Mouse (Mus musculus) hindbrain, embryonic 11.5 days (tissue): ENCODE data around the gene Ubb. TPM values are rescaled to one million over a fixed set of nuclear protein-coding genes. Genes with fewer than 3 reads are reported as not detected.

Experiments
- ATAC-seq: fragments of 200-750 bp; cut with Nextera tagmentation; 2 replicates; pipeline ENCODE4 v1.8.0; 2017; ENCODE audit warnings: mild to moderate bottlenecking, moderate TSS enrichment, moderate library complexity; ENCODE audit not compliant: low FRiP score
- DNase-seq: peaks from one replicate; pipeline ENCODE4 v3.0.0-alpha.2; 2015; ENCODE audit warnings: low spot score
- H3K27ac ChIP-seq: fragments of 300-500 bp; sonication (generic); 2 replicates; pipeline ENCODE4 v1.5.1; 2014; ENCODE audit warnings: mild to moderate bottlenecking, low read depth, low read length
- H3K27me3 ChIP-seq: fragments of 300-500 bp; sonication (generic); 2 replicates; pipeline ENCODE4 v1.6.1; 2014; ENCODE audit warnings: mild to moderate bottlenecking, low read length, moderate library complexity, mixed read lengths; ENCODE audit not compliant: control insufficient read depth, insufficient read depth
- H3K36me3 ChIP-seq: fragments of 300-500 bp; sonication (generic); 2 replicates; pipeline ENCODE4 v1.6.1; 2014; ENCODE audit warnings: mild to moderate bottlenecking, low read length, moderate library complexity, mixed read lengths; ENCODE audit not compliant: control insufficient read depth, insufficient read depth
- H3K4me1 ChIP-seq: fragments of 300-500 bp; sonication (generic); replicated peaks from 2 replicates; pipeline ENCODE4 v1.6.1; 2014; ENCODE audit warnings: low read length, mixed read lengths; ENCODE audit not compliant: control insufficient read depth, insufficient read depth
- H3K4me2 ChIP-seq: fragments of 300-500 bp; sonication (generic); replicated peaks from 2 replicates; pipeline ENCODE4 v1.6.1; 2014; ENCODE audit warnings: mild to moderate bottlenecking, low read depth, low read length
- H3K4me3 ChIP-seq: fragments of 300-500 bp; sonication (generic); 2 replicates; pipeline ENCODE4 v1.5.1; 2014; ENCODE audit warnings: low read depth, low read length
- H3K9ac ChIP-seq: fragments of 300-500 bp; sonication (generic); 2 replicates; pipeline ENCODE4 v1.6.1; 2014; ENCODE audit warnings: low read depth, low read length
- H3K9me3 ChIP-seq: fragments of 300-500 bp; sonication (generic); 2 replicates; pipeline ENCODE4 v1.6.1; 2016; ENCODE audit warnings: low read length; ENCODE audit not compliant: control insufficient read depth
- WGBS: fragments of 180-500 bp; shearing (Covaris S2); extraction: QIAGEN DNeasy Blood & Tissue Kit; methylation state at CpG from one replicate; pipeline ENCODE4 v1.1.7; 2014; 5-methylcytosine and 5-hydroxymethylcytosine counted together
- polyA plus RNA-seq: library from polyadenylated mRNA; unstranded; fragments of >200 nt; fragmentation: Nextera tagmentation; extraction: Ambion mirVana; gene quantifications from 2 replicates; pipeline ENCODE4 v1.2.1, GENCODE M21; 2014

Ubb gene
- polyA plus RNA-seq, 1 experiment from 2014 or later = 3,694 TPM

DNA sequence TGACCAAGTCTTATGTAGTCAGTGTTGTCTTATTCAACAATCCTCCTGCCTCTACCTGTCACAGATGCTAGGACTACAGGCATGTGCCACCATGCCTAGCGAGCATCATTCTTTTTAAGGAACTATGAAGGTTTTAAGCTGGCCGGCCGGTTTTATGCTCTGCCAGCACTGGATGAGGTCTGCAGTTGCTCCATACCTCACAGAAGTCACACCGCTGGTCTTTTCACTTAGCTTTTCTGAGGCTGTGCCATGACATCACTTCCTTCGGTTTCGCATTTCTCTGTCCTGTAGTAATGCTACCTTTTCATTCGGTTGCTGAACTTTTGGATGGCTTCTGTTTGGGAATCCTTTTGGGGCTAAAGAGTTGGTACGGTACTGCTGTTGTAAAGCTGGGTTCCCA, 9.4 kb upstream of the Ubb start:
- no peaks in the 10 kb centered on the region for H3K4me1 ChIP-seq
- 87% methylated on average over 8 of the region's 8 CpGs for WGBS
- no peaks in the 10 kb centered on the region for H3K9me3 ChIP-seq
- H3K4me2 ChIP-seq = no peak overlapping the region
- no peak overlapping the region for H3K27ac ChIP-seq
- H3K27me3 ChIP-seq = no peaks in the 10 kb centered on the region
- H3K4me3 ChIP-seq = no peak overlapping the region
- no peak for DNase-seq
- H3K9ac ChIP-seq = no peak overlapping the region
- no peak for ATAC-seq
- no peaks in the 10 kb centered on the region for H3K36me3 ChIP-seq

DNA sequence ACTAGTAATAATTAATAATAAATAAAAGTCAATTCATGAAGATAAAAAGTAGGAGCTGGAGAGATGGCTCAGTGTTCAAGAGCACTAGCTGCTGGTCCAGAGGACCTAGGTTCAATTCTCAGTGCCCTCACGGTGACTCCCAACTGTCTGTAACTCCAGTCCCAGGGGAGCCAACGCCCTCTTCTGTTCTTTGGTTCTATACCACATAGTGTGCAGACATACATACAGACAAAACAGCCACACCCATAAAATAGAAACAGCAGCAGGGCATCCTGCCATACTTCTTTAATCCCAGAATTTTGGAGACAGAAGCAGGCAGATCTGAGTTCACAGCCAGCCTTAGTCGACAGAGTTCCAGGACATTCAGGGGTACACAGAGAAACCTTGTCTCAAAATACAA, 7.0 kb upstream of the Ubb start:
- 91% methylated on average over 3 of the region's 3 CpGs for WGBS
- Histone ChIP-seq H3K9ac (no peak overlapping the region), H3K27ac (no peak overlapping the region), H3K9me3 (no peaks in the 10 kb centered on the region), H3K4me3 (no peak overlapping the region), H3K4me1 (no peaks in the 10 kb centered on the region), H3K36me3 (no peaks in the 10 kb centered on the region), H3K27me3 (no peaks in the 10 kb centered on the region; the same call in 1 of the 2 replicates), H3K4me2 (no peak overlapping the region)
- ATAC-seq (no peak), DNase-seq (no peak)

DNA sequence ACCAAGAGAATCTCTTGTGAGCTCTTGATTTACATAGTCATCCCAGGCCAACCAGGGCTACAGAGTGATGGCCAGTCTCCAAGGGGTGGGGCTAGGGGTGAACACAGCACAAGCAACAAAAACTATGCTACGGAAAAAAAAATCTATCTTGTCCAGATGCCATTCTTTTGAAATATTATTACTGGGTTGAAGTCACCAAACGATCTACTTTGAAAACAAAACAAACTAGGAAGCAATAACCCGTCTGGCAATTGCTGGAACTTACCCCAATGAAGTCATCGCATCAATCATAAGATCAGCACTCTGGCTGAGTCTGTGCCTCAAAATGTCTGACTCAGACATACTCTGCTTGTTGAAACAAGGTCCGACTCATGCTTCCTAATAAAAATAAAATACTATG, 1.2 kb upstream of the Ubb start:
- Histone ChIP-seq H3K9ac (peak overlapping the region; percentile 96), H3K27ac (no peak overlapping the region; the same call in 1 of the 2 replicates), H3K36me3 (peaks cover 2% of the 10 kb centered on the region; the same call in 1 of the 2 replicates), H3K27me3 (no peaks in the 10 kb centered on the region; the same call in 1 of the 2 replicates), H3K4me1 (no peaks in the 10 kb centered on the region; the same call in 1 of the 2 replicates), H3K4me3 (peak overlapping the region; percentile 76), H3K4me2 (peak overlapping the region; percentile 71), H3K9me3 (no peaks in the 10 kb centered on the region)
- DNase-seq (peak; percentile 35), ATAC-seq (no peak)
- 32% methylated on average over 5 of the region's 5 CpGs for WGBS

DNA sequence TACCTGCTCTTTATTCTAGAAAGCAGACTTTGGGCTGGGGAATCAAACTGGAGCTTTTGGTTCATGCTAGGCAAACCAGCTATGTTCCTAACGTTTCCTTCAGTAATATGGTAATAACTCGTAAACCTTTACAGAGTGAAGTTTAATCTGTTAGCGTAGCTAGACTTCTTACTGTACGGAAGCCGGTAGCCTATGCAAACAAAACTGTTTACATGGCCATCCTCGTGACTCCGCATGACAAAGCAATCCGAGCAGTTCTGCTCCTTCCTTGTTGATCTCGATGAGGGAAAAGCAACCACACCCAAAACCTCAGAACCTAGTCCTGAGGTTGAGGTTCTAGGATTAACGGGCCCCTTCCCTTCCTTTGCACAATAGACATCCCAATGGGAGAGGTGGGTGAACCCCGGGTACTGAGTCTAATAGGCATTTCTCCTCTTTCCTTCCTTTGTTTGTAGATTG, 715 bp upstream of the Ubb start:
- H3K27me3 ChIP-seq = no peaks in the 10 kb centered on the region; the same call in 1 of the 2 replicates
- H3K4me3 ChIP-seq = peak overlapping the region; percentile 76
- peaks cover 2% of the 10 kb centered on the region; the same call in 1 of the 2 replicates for H3K36me3 ChIP-seq
- H3K4me2 ChIP-seq = peak overlapping the region; percentile 71
- peak overlapping the region; percentile 96 for H3K9ac ChIP-seq
- no peaks in the 10 kb centered on the region for H3K9me3 ChIP-seq
- no peak; the same call in 1 of the 2 replicates for ATAC-seq
- peak overlapping the region; percentile 92 for H3K27ac ChIP-seq
- 5% methylated on average over 11 of the region's 11 CpGs for WGBS
- no peaks in the 10 kb centered on the region; the same call in 1 of the 2 replicates for H3K4me1 ChIP-seq
- DNase-seq = peak; percentile 73

DNA sequence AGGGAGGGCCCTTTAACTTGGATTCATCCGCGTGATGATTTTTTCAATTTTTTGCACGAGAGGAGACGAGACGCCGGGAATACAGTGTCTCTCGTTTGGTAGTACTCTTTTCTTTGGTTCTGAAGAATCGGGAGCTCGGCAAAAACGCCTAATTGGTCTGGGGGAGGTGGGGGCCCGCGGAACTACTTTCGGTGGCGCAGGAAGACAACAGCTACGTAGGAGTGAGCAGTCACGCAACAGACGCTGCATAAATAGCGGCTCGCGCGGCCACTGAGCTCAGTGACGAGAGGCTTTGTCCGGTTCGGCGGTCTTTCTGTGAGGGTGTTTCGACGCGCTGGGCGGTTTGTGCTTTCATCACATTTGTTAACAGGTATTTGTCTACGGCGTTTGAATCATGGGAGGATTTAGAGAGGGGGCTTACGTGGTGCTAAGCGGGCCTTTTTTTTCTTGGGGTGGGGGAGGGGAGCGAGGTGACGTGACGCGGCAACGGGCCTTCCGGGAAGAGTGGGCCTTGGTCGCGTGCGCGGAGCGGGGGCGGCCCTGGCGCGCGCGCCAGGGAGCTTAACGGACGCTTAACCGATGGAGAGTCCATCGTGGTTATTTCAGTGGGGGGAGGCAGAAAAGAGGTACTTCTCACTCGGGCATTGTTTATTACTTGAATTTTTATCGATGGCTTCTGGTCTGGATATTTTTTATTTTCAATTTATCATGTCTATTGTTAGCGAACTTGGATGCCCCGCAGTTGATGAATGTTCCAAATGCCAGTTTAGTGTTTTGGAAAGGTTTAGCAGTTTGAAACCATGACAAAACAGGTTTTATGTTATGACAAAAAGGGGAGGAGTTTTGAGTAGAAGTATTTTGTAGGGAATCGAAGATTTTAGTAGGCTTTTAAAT, 502 bp downstream of the Ubb start:
- H3K27ac ChIP-seq = peak overlapping the region; percentile 82
- H3K9ac ChIP-seq = peak overlapping the region; percentile 88
- peak overlapping the region; percentile 44 for H3K4me2 ChIP-seq
- H3K27me3 ChIP-seq = no peaks in the 10 kb centered on the region; the same call in 1 of the 2 replicates
- H3K9me3 ChIP-seq = no peaks in the 10 kb centered on the region
- under 1% methylated on average over 58 of the region's 58 CpGs for WGBS
- H3K36me3 ChIP-seq = peaks cover 2% of the 10 kb centered on the region; the same call in 1 of the 2 replicates
- no peaks in the 10 kb centered on the region; the same call in 1 of the 2 replicates for H3K4me1 ChIP-seq
- peak; percentile 92 for DNase-seq
- H3K4me3 ChIP-seq = peak overlapping the region; percentile 76
- ATAC-seq = peak; percentile 91

DNA sequence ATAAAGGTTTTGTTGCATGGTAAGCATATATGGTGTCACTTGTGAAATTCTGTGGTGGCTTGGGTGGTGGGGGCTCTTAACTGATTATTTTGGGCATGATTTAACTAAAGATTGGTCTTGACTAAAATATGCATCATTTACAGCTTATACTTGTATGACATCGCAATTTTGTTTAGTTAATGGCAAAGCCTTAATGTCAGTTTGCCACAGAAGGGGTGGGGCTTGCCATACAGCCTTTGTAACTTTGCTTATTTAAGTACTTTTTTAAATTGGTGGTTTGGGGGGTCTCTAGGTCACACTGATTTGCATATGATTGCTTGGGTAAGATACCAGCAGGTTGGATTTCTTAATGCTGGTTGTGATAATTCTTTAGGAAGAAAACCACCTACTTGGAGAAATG, 2.2 kb downstream of the Ubb start:
- Histone ChIP-seq H3K9ac (peak overlapping the region; percentile 44), H3K4me2 (peak overlapping the region; percentile 83), H3K27me3 (no peaks in the 10 kb centered on the region), H3K27ac (no peak overlapping the region), H3K9me3 (no peaks in the 10 kb centered on the region), H3K4me3 (peak overlapping the region; percentile 55), H3K4me1 (no peaks in the 10 kb centered on the region; the same call in 1 of the 2 replicates), H3K36me3 (peaks cover 2% of the 10 kb centered on the region; the same call in 1 of the 2 replicates)
- ATAC-seq (no peak), DNase-seq (no peak)
- WGBS = 44% methylated on average over 1 of the region's 1 CpGs

DNA sequence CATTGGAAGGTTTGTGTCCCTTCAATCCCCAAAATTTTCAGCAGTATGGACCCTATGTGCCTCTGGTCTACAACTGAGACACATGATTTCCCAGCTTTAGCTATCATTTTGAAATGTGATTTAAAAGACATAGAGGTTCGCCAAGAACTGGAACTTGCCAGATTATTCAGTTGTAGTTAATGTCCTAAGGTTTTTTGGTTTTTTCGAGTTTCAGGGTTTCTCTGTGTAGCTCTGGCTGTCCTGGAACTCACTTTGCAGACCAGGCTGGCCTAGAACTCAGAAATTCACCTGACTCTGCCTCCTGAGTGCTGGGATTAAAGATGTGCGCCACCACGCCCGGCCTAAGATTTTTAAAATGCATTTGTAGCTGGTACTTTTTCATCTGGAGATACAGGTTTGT, 2.7 kb downstream of the Ubb start:
- no peak for ATAC-seq
- Histone ChIP-seq H3K27me3 (no peaks in the 10 kb centered on the region), H3K9ac (peak overlapping the region; percentile 44; the same call in 1 of the 2 replicates), H3K4me3 (peak overlapping the region; percentile 55), H3K4me1 (no peaks in the 10 kb centered on the region; the same call in 1 of the 2 replicates), H3K27ac (no peak overlapping the region), H3K9me3 (no peaks in the 10 kb centered on the region), H3K36me3 (peaks cover 2% of the 10 kb centered on the region; the same call in 1 of the 2 replicates), H3K4me2 (peak overlapping the region; percentile 83)
- WGBS = 87% methylated on average over 5 of the region's 5 CpGs
- no peak for DNase-seq

DNA sequence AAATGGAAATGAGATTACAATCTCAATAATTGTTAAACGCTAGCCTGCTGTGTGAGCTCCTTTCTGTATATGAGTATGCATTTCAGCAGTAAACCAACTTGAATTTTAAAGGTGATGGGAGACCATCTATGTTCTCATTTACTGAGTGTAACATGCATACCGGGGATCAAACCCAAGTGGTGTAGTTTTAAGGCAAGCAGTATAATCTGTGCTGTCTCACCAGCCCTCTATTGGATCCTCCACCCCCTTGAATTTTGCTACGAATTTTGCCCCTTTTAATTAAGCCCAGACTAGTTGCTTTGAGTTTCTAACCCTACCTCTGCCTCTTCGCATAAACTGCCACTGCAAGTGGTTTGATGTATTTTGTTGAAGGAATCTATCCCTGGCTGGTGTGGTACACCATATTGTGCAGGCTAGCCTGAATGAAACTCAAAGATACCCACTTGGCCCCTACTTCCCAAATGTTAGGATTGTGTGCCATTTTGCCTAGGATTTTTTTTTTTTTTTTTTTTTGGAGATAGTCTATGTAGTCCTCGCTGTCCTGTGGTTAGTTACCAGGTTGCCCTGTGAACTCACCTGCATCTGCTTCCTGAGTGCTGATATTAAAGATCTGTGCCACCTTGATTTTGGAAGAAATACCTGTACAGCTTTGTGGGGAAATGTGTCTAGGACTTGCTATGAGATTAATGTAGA, 3.3 kb downstream of the Ubb start:
- ATAC-seq (no peak), DNase-seq (no peak)
- Histone ChIP-seq H3K27me3 (no peaks in the 10 kb centered on the region), H3K9ac (no peak overlapping the region), H3K4me2 (peak overlapping the region; percentile 83), H3K4me3 (peak overlapping the region; percentile 55), H3K36me3 (peaks cover 2% of the 10 kb centered on the region; the same call in 1 of the 2 replicates), H3K4me1 (no peaks in the 10 kb centered on the region; the same call in 1 of the 2 replicates), H3K27ac (no peak overlapping the region), H3K9me3 (no peaks in the 10 kb centered on the region)
- 77% methylated on average over 5 of the region's 5 CpGs for WGBS
